Mouse (Mus musculus) forebrain, embryonic 12.5 days (tissue): ENCODE data around the gene Spint4. TPM values are rescaled to one million over a fixed set of nuclear protein-coding genes. Genes with fewer than 3 reads are reported as not detected.
"Not testable (repeated sequence)": the region's sequence is repeated elsewhere in the genome, so short reads cannot be mapped to it uniquely, and the experiment has no call there.

Experiments
- ATAC-seq: fragments of 200-750 bp; cut with Nextera tagmentation; 2 replicates; pipeline ENCODE4 v1.8.0; 2017; ENCODE audit warnings: moderate TSS enrichment; ENCODE audit not compliant: low FRiP score
- H3K27ac ChIP-seq: fragments of 300-500 bp; sonication (generic); 2 replicates; pipeline ENCODE4 v1.5.1; 2016; ENCODE audit warnings: mild to moderate bottlenecking
- H3K27me3 ChIP-seq: fragments of 300-500 bp; sonication (generic); 2 replicates; pipeline ENCODE4 v1.6.1; 2016; ENCODE audit warnings: mild to moderate bottlenecking
- H3K36me3 ChIP-seq: fragments of 300-500 bp; sonication (generic); replicated peaks from 2 replicates; pipeline ENCODE4 v1.6.1; 2016; ENCODE audit warnings: mild to moderate bottlenecking
- H3K4me1 ChIP-seq: fragments of 300-500 bp; sonication (generic); 2 replicates; pipeline ENCODE4 v1.6.1; 2016
- H3K4me2 ChIP-seq: fragments of 300-500 bp; sonication (generic); 2 replicates; pipeline ENCODE4 v1.6.1; 2016; ENCODE audit warnings: mild to moderate bottlenecking, moderate library complexity
- H3K4me3 ChIP-seq: fragments of 300-500 bp; sonication (generic); replicated peaks from 2 replicates; pipeline ENCODE4 v1.5.1; 2016; ENCODE audit warnings: mild to moderate bottlenecking
- H3K9ac ChIP-seq: fragments of 300-500 bp; sonication (generic); 2 replicates; pipeline ENCODE4 v1.6.1; 2016; ENCODE audit warnings: mild to moderate bottlenecking
- H3K9me3 ChIP-seq: fragments of 300-500 bp; sonication (generic); 2 replicates; pipeline ENCODE4 v1.6.1; 2016
- WGBS: fragments of 180-500 bp; shearing (Covaris S2); methylation state at CpG from one replicate; pipeline ENCODE4 v1.1.7; 2016; 5-methylcytosine and 5-hydroxymethylcytosine counted together
- polyA plus RNA-seq: library from polyadenylated mRNA; unstranded; fragments of >200 nt; fragmentation: Nextera tagmentation; extraction: Ambion mirVana; gene quantifications from 2 replicates; pipeline ENCODE4 v1.2.1, GENCODE M21; 2016

Gene Spint4
- polyA plus RNA-seq, 1 experiment from 2014 or later, result not detected

- 85% methylated on average over 5 of the region's 5 CpGs for WGBS
- no peak overlapping the region for H3K9ac ChIP-seq
- H3K4me1 ChIP-seq, result no peaks in the 10 kb centered on the region
- no peak for ATAC-seq
- no peak overlapping the region for H3K4me3 ChIP-seq
- no peak overlapping the region for H3K4me2 ChIP-seq
- no peaks in the 10 kb centered on the region for H3K36me3 ChIP-seq
- no peaks in the 10 kb centered on the region for H3K27me3 ChIP-seq
- H3K9me3 ChIP-seq, result no peaks in the 10 kb centered on the region
- no peak overlapping the region for H3K27ac ChIP-seq
These were observed 2.7 kb downstream of the Spint4 start for GRCm38 (mm10) chr2:164700959-164701358.

- H3K36me3 ChIP-seq, result no peaks in the 10 kb centered on the region
- H3K4me2 ChIP-seq, result no peak overlapping the region
- 95% methylated on average over 5 of the region's 5 CpGs for WGBS
- H3K4me1 ChIP-seq, result no peaks in the 10 kb centered on the region
- H3K27me3 ChIP-seq, result no peaks in the 10 kb centered on the region
- no peak overlapping the region for H3K27ac ChIP-seq
- H3K9me3 ChIP-seq, result no peaks in the 10 kb centered on the region
- no peak overlapping the region for H3K4me3 ChIP-seq
- no peak for ATAC-seq
- H3K9ac ChIP-seq, result no peak overlapping the region
These were observed 3.5 kb downstream of the Spint4 start for GRCm38 (mm10) chr2:164701761-164702160.

GRCm38 (mm10) chr2:164704235-164704634 is 5.9 kb downstream of the Spint4 start:
- Histone ChIP-seq H3K4me2 (no peak overlapping the region), H3K36me3 (no peaks in the 10 kb centered on the region), H3K9ac (no peak overlapping the region), H3K4me1 (no peaks in the 10 kb centered on the region), H3K27me3 (no peaks in the 10 kb centered on the region), H3K27ac (no peak overlapping the region), H3K9me3 (no peaks in the 10 kb centered on the region), H3K4me3 (no peak overlapping the region)
- WGBS, result 85% methylated on average over 5 of the region's 5 CpGs
- ATAC-seq, result no peak

GRCm38 (mm10) chr2:164705328-164705727 is 7.0 kb downstream of the Spint4 start:
- 94% methylated on average over 6 of the region's 6 CpGs for WGBS
- H3K36me3 ChIP-seq, result no peaks in the 10 kb centered on the region
- H3K4me1 ChIP-seq, result no peaks in the 10 kb centered on the region
- H3K4me2 ChIP-seq, result no peak overlapping the region
- H3K27me3 ChIP-seq, result no peaks in the 10 kb centered on the region
- no peak overlapping the region for H3K27ac ChIP-seq
- H3K9ac ChIP-seq, result no peak overlapping the region
- H3K9me3 ChIP-seq, result no peaks in the 10 kb centered on the region
- ATAC-seq, result no peak
- no peak overlapping the region for H3K4me3 ChIP-seq

GRCm38 (mm10) chr2:164705991-164706390 is 7.7 kb downstream of the Spint4 start:
- Histone ChIP-seq H3K4me3 (no peak overlapping the region), H3K9ac (no peak overlapping the region), H3K36me3 (no peaks in the 10 kb centered on the region), H3K9me3 (no peaks in the 10 kb centered on the region), H3K27ac (no peak overlapping the region), H3K27me3 (no peaks in the 10 kb centered on the region), H3K4me2 (no peak overlapping the region), H3K4me1 (no peaks in the 10 kb centered on the region)
- ATAC-seq, result no peak
- 91% methylated on average over 14 of the region's 14 CpGs for WGBS

- no peak for ATAC-seq
- H3K36me3 ChIP-seq, result no peaks in the 10 kb centered on the region
- no peak within 1 kb of the TSS for H3K27ac ChIP-seq
- no peak within 1 kb of the TSS for H3K9ac ChIP-seq
- H3K4me1 ChIP-seq, result no peaks in the 10 kb centered on the region
- no peaks in the 10 kb centered on the region for H3K9me3 ChIP-seq
- H3K4me2 ChIP-seq, result no peak within 1 kb of the TSS
- H3K27me3 ChIP-seq, result no peaks in the 10 kb centered on the region
- no peak within 1 kb of the TSS for H3K4me3 ChIP-seq
- 81% methylated on average over 6 of the region's 6 CpGs for WGBS
These were observed 16.7 kb downstream of the Spint4 start, which contains the start of gene Spint5 for GRCm38 (mm10) chr2:164715005-164715404. Spint5 (plus strand) TSS chr2:164715305.

- ATAC-seq, H3K9ac ChIP-seq, H3K4me1 ChIP-seq, H3K27me3 ChIP-seq, H3K4me2 ChIP-seq, H3K27ac ChIP-seq, H3K9me3 ChIP-seq, H3K4me3 ChIP-seq, H3K36me3 ChIP-seq: not testable (repeated sequence)
- 93% methylated on average over 23 of the region's 23 CpGs for WGBS
These were observed 18.0 kb downstream of the Spint4 start for GRCm38 (mm10) chr2:164716194-164716786.

- Histone ChIP-seq H3K9ac (no peak overlapping the region), H3K9me3 (no peaks in the 10 kb centered on the region), H3K27ac (no peak overlapping the region), H3K4me2 (no peak overlapping the region), H3K4me3 (no peak overlapping the region), H3K4me1 (no peaks in the 10 kb centered on the region), H3K27me3 (0 out of 2 replicates have a peak, but pooled peaks cover 8% of the 10 kb centered on the region), H3K36me3 (no peaks in the 10 kb centered on the region)
- WGBS, result 62% methylated on average over 4 of the region's 4 CpGs
- no peak for ATAC-seq
These were observed 25.0 kb downstream of the Spint4 start for GRCm38 (mm10) chr2:164723276-164723675.

GRCm38 (mm10) chr2:164725895-164726619 is 27.8 kb downstream of the Spint4 start:
- Histone ChIP-seq H3K4me2 (no peak overlapping the region), H3K36me3 (no peaks in the 10 kb centered on the region), H3K9me3 (no peaks in the 10 kb centered on the region), H3K9ac (no peak overlapping the region), H3K4me3 (no peak overlapping the region), H3K4me1 (no peaks in the 10 kb centered on the region), H3K27ac (no peak overlapping the region), H3K27me3 (0 out of 2 replicates have a peak, but pooled peaks cover 8% of the 10 kb centered on the region)
- WGBS, result 27% methylated on average over 6 of the region's 6 CpGs
- no peak for ATAC-seq

- no peaks in the 10 kb centered on the region for H3K4me1 ChIP-seq
- no peak for ATAC-seq
- 86% methylated on average over 5 of the region's 5 CpGs for WGBS
- no peak overlapping the region for H3K27ac ChIP-seq
- no peak overlapping the region for H3K4me3 ChIP-seq
- no peak overlapping the region for H3K4me2 ChIP-seq
- no peaks in the 10 kb centered on the region for H3K36me3 ChIP-seq
- H3K27me3 ChIP-seq, result peaks cover under 1% of the 10 kb centered on the region; the same call in 1 of the 2 replicates
- H3K9ac ChIP-seq, result no peak overlapping the region
- H3K9me3 ChIP-seq, result no peaks in the 10 kb centered on the region
These were observed 33.4 kb downstream of the Spint4 start for GRCm38 (mm10) chr2:164731719-164732118.

GRCm38 (mm10) chr2:164733259-164733658 is 35.0 kb downstream of the Spint4 start:
- Histone ChIP-seq H3K4me2 (no peak overlapping the region), H3K4me1 (no peaks in the 10 kb centered on the region), H3K36me3 (no peaks in the 10 kb centered on the region), H3K9ac (no peak overlapping the region), H3K9me3 (no peaks in the 10 kb centered on the region), H3K27me3 (no peaks in the 10 kb centered on the region; the same call in 1 of the 2 replicates), H3K4me3 (no peak overlapping the region), H3K27ac (no peak overlapping the region)
- ATAC-seq, result no peak
- WGBS, result 88% methylated on average over 2 of the region's 2 CpGs

GRCm38 (mm10) chr2:164734839-164735238 is 36.5 kb downstream of the Spint4 start:
- no peaks in the 10 kb centered on the region for H3K4me1 ChIP-seq
- ATAC-seq, result no peak

GRCm38 (mm10) chr2:164735446-164735845 is 37.1 kb downstream of the Spint4 start:
- H3K36me3 ChIP-seq, result no peaks in the 10 kb centered on the region
- no peak for ATAC-seq

More at GRCm38 (mm10) chr2:164734839-164735238, 36.5 kb downstream of the Spint4 start:
- Histone ChIP-seq H3K9me3 (no peaks in the 10 kb centered on the region), H3K27ac (no peak overlapping the region), H3K27me3 (no peaks in the 10 kb centered on the region; the same call in 1 of the 2 replicates), H3K36me3 (no peaks in the 10 kb centered on the region), H3K9ac (no peak overlapping the region), H3K4me3 (no peak overlapping the region), H3K4me2 (no peak overlapping the region)
- WGBS, result 87% methylated on average over 5 of the region's 5 CpGs

More at GRCm38 (mm10) chr2:164735446-164735845, 37.1 kb downstream of the Spint4 start:
- H3K9ac ChIP-seq, result no peak overlapping the region
- WGBS, result 88% methylated on average over 5 of the region's 5 CpGs
- no peak overlapping the region for H3K27ac ChIP-seq
- no peaks in the 10 kb centered on the region; the same call in 1 of the 2 replicates for H3K27me3 ChIP-seq
- no peak overlapping the region for H3K4me3 ChIP-seq
- no peaks in the 10 kb centered on the region for H3K4me1 ChIP-seq
- no peak overlapping the region for H3K4me2 ChIP-seq
- no peaks in the 10 kb centered on the region for H3K9me3 ChIP-seq
